Mouse (Mus musculus) midbrain, embryonic 16.5 days (tissue): ENCODE measurements at regions not wholly inside any gene's neighbourhood (a gene's known extent, or its start where the extent isn't known, plus 50 kb on each side); places are given as distances from the start of the nearest gene placed in this dataset.

Experiments
- ATAC-seq: fragments of 200-750 bp; cut with Nextera tagmentation; 2 replicates; pipeline ENCODE4 v1.8.0; 2017; ENCODE audit warnings: moderate TSS enrichment
- H3K27ac ChIP-seq: fragments of 300-500 bp; sonication (generic); 2 replicates; pipeline ENCODE4 v1.5.1; 2014; ENCODE audit warnings: mild to moderate bottlenecking, low read length, mixed read lengths
- H3K27me3 ChIP-seq: fragments of 300-500 bp; sonication (generic); 2 replicates; pipeline ENCODE4 v1.6.1; 2014; ENCODE audit warnings: low read depth, low read length, mixed read lengths; ENCODE audit not compliant: control insufficient read depth, insufficient read depth
- H3K36me3 ChIP-seq: fragments of 300-500 bp; sonication (generic); 2 replicates; pipeline ENCODE4 v1.6.1; 2014; ENCODE audit warnings: mild to moderate bottlenecking, low read length, moderate library complexity, mixed read lengths; ENCODE audit not compliant: control insufficient read depth, insufficient read depth
- H3K4me1 ChIP-seq: fragments of 300-500 bp; sonication (generic); 2 replicates; pipeline ENCODE4 v1.6.1; 2014; ENCODE audit warnings: mild to moderate bottlenecking, low read length, mixed read lengths; ENCODE audit not compliant: control insufficient read depth, insufficient read depth
- H3K4me2 ChIP-seq: fragments of 300-500 bp; sonication (generic); 2 replicates; pipeline ENCODE4 v1.6.1; 2014; ENCODE audit warnings: mild to moderate bottlenecking, low read length, mixed read lengths
- H3K4me3 ChIP-seq: fragments of 300-500 bp; sonication (generic); 2 replicates; pipeline ENCODE4 v1.5.1; 2014; ENCODE audit warnings: low read depth, mild to moderate bottlenecking, low read length, moderate library complexity, mixed read lengths
- H3K9ac ChIP-seq: fragments of 300-500 bp; sonication (generic); 2 replicates; pipeline ENCODE4 v1.6.1; 2014; ENCODE audit warnings: low read depth, low read length, mixed read lengths
- H3K9me3 ChIP-seq: fragments of 300-500 bp; sonication (generic); replicated peaks from 2 replicates; pipeline ENCODE4 v1.6.1; 2014; ENCODE audit warnings: mild to moderate bottlenecking, low read length, mixed read lengths; ENCODE audit not compliant: control insufficient read depth, poor library complexity, severe bottlenecking
- WGBS: fragments of 180-500 bp; shearing (Covaris S2); extraction: QIAGEN DNeasy Blood & Tissue Kit; methylation state at CpG from one replicate; pipeline ENCODE4 v1.1.7; 2014; 5-methylcytosine and 5-hydroxymethylcytosine counted together

DNA sequence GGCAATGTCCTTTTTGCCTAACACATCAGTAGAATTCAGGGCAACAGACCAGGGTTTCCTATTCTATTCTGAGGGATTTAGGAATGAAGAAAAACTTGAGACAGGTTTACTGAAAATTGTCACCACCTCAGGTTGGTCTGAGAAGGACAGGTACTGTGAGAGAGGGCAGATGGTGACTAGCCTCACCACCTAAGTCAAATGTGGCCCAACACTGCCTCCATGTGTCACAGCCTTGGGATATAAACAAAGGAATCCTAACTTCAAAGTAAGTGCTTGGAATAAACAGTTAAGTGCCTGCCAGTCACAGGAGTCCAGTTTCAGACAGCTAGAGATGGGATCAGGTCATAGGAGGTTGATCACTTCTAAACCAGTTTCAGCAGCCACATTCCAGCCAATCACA, 281.3 kb upstream of the Irx4 start:
- ATAC-seq = no peak
- Histone ChIP-seq H3K4me2 (no peak overlapping the region), H3K9ac (no peak overlapping the region), H3K36me3 (no peaks in the 10 kb centered on the region), H3K4me3 (no peak overlapping the region), H3K27ac (no peak overlapping the region), H3K9me3 (no peaks in the 10 kb centered on the region), H3K27me3 (no peaks in the 10 kb centered on the region), H3K4me1 (no peaks in the 10 kb centered on the region)

DNA sequence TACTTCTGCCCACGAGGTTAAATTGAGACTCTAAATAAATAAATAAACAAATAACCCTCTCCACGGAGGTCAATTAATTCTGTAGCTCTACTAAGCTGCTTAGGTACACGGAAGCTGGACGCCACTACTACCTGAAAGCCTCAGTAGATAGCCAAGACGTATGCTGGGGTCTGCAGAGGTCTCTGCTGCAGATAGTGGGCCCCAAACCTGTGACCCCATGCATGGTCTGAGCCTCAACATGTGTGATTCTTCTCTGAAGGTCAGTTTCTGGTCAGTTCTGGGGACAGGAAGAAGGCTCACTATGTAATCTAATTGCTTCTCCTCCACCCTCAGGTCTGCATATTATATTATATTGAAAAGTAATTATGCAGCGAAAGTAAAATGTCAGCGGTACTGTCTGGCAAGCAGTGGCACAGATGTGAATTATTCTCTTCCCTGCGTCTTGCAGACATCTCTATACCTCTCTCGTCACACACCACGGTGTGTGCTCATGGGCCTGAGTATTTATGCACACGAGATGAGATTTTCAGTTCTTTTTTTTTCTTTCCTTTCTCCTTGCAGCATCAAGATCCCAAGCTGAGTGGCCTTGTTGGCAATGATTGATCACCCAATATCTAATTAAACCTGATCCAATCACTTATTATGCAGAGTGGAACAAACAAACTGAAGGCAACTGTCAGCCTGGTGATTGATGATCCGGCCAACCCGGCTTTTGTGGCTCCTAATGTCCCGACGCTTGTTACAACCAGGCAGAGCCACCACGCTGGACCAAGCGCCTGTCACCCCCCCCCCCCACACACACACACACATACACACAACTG, 267.5 kb upstream of the Irx4 start:
- Histone ChIP-seq H3K27me3 (no peaks in the 10 kb centered on the region; the same call in 1 of the 2 replicates), H3K4me2 (no peak overlapping the region), H3K36me3 (no peaks in the 10 kb centered on the region), H3K9me3 (no peaks in the 10 kb centered on the region), H3K4me1 (no peaks in the 10 kb centered on the region), H3K9ac (no peak overlapping the region), H3K27ac (no peak overlapping the region), H3K4me3 (no peak overlapping the region)
- ATAC-seq = no peak; the same call in 1 of the 2 replicates
- 72% methylated on average over 17 of the region's 17 CpGs for WGBS

DNA sequence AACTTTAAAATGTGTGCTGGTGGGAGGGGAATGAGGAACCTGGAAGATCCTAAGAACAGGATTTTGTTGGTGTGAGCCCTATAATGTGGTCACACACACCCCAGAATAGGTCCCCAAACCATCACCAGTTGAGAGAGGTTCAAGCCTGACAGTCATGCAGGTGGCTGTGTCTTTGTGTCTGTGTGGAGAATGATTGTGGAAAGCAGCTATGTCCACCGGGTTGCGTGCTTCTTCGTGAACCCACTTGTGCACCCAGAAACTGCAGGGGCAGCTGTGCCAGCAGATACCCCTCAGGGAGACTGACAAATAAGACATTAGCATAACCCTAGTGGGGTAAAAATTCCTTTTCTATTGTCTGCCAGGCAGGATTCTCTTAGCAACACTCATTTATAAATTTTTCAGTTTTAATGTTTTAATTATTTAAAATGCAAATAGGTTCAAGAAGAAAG, 266.8 kb upstream of the Irx4 start:
- H3K4me3 ChIP-seq = no peak overlapping the region
- no peaks in the 10 kb centered on the region for H3K9me3 ChIP-seq
- ATAC-seq = no peak; the same call in 1 of the 2 replicates
- H3K4me1 ChIP-seq = no peaks in the 10 kb centered on the region
- no peak overlapping the region for H3K27ac ChIP-seq
- H3K27me3 ChIP-seq = no peaks in the 10 kb centered on the region; the same call in 1 of the 2 replicates
- WGBS = 55% methylated on average over 3 of the region's 3 CpGs
- H3K4me2 ChIP-seq = no peak overlapping the region
- H3K36me3 ChIP-seq = no peaks in the 10 kb centered on the region
- no peak overlapping the region for H3K9ac ChIP-seq

DNA sequence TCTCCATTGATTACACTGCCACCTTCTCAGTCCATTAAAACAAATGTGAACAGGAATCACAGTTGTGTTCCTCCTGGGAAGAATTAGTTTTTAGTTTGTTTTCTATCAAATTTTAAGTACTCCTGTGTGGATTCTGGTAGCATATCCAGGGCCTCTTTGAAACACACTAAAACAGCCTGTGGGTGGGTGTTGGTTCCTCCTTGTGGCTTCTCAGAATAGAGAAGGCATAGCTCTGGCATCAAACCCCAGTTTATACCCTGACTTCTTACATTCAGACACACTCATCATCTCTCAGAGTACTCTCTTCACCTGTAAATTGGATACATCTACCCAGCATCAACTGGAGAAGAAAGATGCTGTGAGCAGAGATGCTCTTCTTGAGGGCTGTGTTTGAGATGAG, 265.7 kb upstream of the Irx4 start:
- H3K9ac ChIP-seq = no peak overlapping the region
- no peak overlapping the region for H3K4me2 ChIP-seq
- H3K4me3 ChIP-seq = no peak overlapping the region
- no peaks in the 10 kb centered on the region; the same call in 1 of the 2 replicates for H3K27me3 ChIP-seq
- no peak overlapping the region for H3K27ac ChIP-seq
- no peaks in the 10 kb centered on the region for H3K36me3 ChIP-seq
- H3K4me1 ChIP-seq = no peaks in the 10 kb centered on the region
- no peak for ATAC-seq
- H3K9me3 ChIP-seq = no peaks in the 10 kb centered on the region

DNA sequence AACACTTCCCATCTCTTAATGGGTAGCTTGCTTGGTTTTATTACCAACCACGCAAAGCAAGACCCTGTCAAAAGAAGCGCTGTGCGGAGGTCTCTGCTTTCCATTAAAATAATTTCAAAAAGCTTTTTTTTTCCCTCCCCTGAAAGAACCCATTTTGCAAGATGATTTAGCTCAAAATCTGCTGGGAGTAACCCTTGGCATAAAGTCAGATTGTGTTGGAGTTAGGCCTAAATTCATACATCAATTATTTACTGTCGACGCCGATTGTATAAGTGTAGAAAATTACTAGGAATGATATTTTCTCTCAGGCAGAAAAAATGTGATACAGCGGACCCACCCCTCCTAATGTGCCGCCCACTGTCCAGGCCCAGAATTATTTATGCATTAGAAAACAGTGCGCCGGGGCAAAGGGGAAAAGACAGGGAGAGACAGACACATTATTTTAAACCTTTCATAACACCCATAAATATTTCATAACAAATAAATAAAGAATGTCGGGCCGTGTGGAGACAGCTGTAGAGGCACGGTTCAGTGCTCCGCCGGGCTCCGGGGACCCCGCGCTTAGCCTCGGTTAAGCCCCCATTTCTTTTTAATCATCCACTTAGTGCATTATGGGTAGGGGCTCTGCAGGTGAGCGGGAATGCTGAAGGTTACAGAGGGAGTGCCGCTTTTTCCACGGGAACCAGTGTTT, 251.3 kb upstream of the Irx4 start:
- Histone ChIP-seq H3K9me3 (no peaks in the 10 kb centered on the region), H3K27ac (no peak overlapping the region), H3K4me3 (peak overlapping the region; percentile 12; the same call in 1 of the 2 replicates), H3K4me1 (peaks cover 11% of the 10 kb centered on the region; the same call in 1 of the 2 replicates), H3K4me2 (peak overlapping the region; percentile 35), H3K27me3 (peaks cover 4% of the 10 kb centered on the region; the same call in 1 of the 2 replicates), H3K9ac (0 out of 2 replicates have a peak overlapping the region, but pooled peaks have one; percentile 18), H3K36me3 (no peaks in the 10 kb centered on the region)
- ATAC-seq = peak; percentile 78
- WGBS = 31% methylated on average over 22 of the region's 22 CpGs

DNA sequence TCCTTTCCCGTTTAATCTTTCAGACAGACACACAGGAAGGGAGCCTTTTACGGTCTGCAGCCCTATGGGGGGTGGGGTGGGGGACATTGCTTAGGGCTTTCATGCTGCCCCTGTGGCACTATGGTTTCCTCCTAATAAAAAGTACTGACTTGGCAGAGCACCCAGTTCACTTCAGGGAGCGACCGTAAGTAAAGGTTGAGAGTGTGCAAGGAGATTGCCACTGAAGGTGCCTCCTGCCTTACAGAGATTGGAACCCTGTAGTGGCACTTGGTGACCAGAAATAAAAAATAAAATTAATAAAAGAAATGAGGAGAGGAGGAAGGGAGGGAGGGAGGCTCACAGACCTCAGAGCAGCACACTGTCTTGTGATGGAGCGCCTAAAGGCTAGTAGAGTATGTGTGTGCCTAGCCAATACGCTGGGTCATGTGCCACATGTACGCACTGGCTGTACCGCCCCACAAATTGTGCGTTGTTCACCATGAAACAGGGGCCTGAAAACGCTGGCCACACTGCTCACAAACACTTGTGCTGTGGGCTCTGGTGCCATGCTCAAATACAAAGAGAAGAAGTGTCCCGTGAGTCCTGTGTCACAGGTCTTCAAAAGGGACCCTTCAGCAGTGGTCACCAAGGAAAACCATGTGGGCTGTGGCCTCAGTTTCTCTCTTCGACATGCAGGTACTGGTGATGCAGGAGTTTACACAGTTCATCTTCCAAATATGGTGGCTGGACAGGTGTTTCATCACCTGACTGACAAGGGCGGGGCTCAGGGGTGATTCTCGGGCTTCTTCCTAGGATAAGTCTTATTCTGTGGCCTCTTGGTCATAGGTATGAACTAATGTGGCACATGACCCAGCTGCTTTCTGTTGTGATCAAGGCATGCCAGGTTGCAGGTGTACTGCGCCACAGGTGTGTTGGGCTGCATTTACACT, 250.5 kb upstream of the Irx4 start:
- peak; percentile 66 for ATAC-seq
- 77% methylated on average over 15 of the region's 15 CpGs for WGBS
- no peak overlapping the region for H3K27ac ChIP-seq
- peak overlapping the region; percentile 35 for H3K4me2 ChIP-seq
- peaks cover 4% of the 10 kb centered on the region; the same call in 1 of the 2 replicates for H3K27me3 ChIP-seq
- no peaks in the 10 kb centered on the region for H3K9me3 ChIP-seq
- peaks cover 11% of the 10 kb centered on the region; the same call in 1 of the 2 replicates for H3K4me1 ChIP-seq
- no peaks in the 10 kb centered on the region for H3K36me3 ChIP-seq
- 0 out of 2 replicates have a peak overlapping the region, but pooled peaks have one; percentile 18 for H3K9ac ChIP-seq
- peak overlapping the region; percentile 12; the same call in 1 of the 2 replicates for H3K4me3 ChIP-seq

DNA sequence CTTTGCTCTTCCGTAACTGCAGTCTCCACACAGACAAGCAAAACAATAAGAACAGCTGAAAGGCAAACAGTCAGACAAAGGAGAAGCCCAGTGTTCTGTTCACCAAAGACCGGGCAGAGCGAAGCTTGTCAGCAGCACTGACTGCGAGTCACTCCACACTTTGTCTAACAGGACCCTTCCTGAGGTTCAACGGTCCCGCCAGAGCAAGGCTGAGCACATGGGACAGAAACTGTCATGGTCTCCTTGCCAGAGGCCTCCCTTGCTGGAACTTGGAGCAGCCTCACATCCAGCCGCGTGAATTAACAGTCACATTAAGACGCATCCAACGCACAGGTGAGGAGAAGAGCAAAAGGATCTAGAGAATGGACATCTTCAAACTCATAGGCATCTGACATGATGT, 241.1 kb upstream of the Irx4 start:
- Histone ChIP-seq H3K27ac (no peak overlapping the region), H3K36me3 (no peaks in the 10 kb centered on the region), H3K27me3 (no peaks in the 10 kb centered on the region), H3K4me1 (no peaks in the 10 kb centered on the region), H3K4me3 (no peak overlapping the region), H3K4me2 (no peak overlapping the region), H3K9ac (no peak overlapping the region), H3K9me3 (no peaks in the 10 kb centered on the region; the same call in 1 of the 2 replicates)
- WGBS = 57% methylated on average over 10 of the region's 10 CpGs
- ATAC-seq = no peak

DNA sequence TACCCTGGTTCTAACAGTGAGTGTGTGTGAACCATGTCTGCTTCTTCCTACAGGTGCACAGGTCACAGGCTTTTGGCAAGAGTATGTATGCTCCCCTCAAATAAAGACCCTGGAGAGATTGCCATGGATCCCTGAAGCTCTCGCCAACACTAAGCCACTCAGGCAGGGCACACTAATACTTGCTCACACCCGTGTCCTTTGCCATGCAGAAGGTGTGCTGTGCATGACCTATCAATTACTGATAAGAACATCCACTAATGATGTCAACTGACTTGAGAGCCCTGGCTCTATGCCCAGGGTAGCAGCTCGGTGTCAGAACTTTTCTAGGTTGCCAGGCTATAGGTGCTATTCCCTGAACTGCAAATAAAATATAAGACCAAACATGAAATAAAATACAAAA, 229.1 kb upstream of the Irx4 start:
- H3K27me3 ChIP-seq = no peaks in the 10 kb centered on the region
- ATAC-seq = no peak
- no peak overlapping the region for H3K4me2 ChIP-seq
- H3K9me3 ChIP-seq = no peaks in the 10 kb centered on the region
- H3K27ac ChIP-seq = no peak overlapping the region
- no peak overlapping the region for H3K4me3 ChIP-seq
- no peaks in the 10 kb centered on the region for H3K36me3 ChIP-seq
- H3K4me1 ChIP-seq = peaks cover 11% of the 10 kb centered on the region; the same call in 1 of the 2 replicates
- WGBS = 80% methylated on average over 3 of the region's 3 CpGs
- no peak overlapping the region for H3K9ac ChIP-seq
